Mouse (Mus musculus) G1E (cell line): Measurements from ENCODE around the gene Ptpn11.

ENCODE experiments used
- CTCF ChIP-seq: IDR thresholded peaks from 2 replicates; pipeline ENCODE4 v1.5.1; 2012; ENCODE audit warnings: low read depth, low read length, inconsistent platforms, mixed read lengths
- GATA1 ChIP-seq: IDR thresholded peaks from 2 replicates; pipeline ENCODE4 v1.6.1; 2012; ENCODE audit warnings: borderline replicate concordance, low read length, inconsistent platforms, mixed read lengths
- GATA2 ChIP-seq: IDR thresholded peaks from 2 replicates; pipeline ENCODE4 v1.6.1; 2012; ENCODE audit warnings: low read depth, low read length, inconsistent platforms, borderline replicate concordance
- POLR2AphosphoS5 ChIP-seq: IDR thresholded peaks from 2 replicates; pipeline ENCODE4 v1.6.1; 2012; ENCODE audit warnings: low read depth, low read length, inconsistent platforms; ENCODE audit not compliant: insufficient replicate concordance
- TAL1 ChIP-seq: conservative IDR thresholded peaks from 2 replicates; pipeline ENCODE4 v1.6.1; 2012; ENCODE audit warnings: low read depth, low read length, inconsistent platforms, mixed read lengths

- TF ChIP-seq CTCF (no peak), GATA1 (no peak), TAL1 (no peak), POLR2AphosphoS5 (no peak), GATA2 (no peak)
Observed at GRCm38 (mm10) chr5:121230811-121231210, 39.6 kb upstream of the Ptpn11 start.
